Mouse (Mus musculus) CH12.LX (cell line): ENCODE results near the gene Hist1h2bg. TPM values are rescaled to one million over a fixed set of nuclear protein-coding genes. Genes with fewer than 3 reads are reported as not detected.

Experiments
- DNase-seq: peaks from one replicate; pipeline ENCODE4 v3.0.0-alpha.2; 2013; ENCODE audit errors: extremely low read depth
- H3K27ac ChIP-seq: 2 replicates; pipeline ENCODE4 v1.5.1; 2012; ENCODE audit warnings: low read depth, mild to moderate bottlenecking, control low read depth, moderate library complexity; ENCODE audit not compliant: insufficient read depth
- H3K27me3 ChIP-seq: replicated peaks from 2 replicates; pipeline ENCODE3; 2012; ENCODE audit warnings: inconsistent platforms
- H3K36me3 ChIP-seq, 2 experiments: replicated peaks in 1 of 2; 2 replicates each; pipeline versions ENCODE3 to v1.6.1; 2012; ENCODE audit warnings: inconsistent platforms in 1 of 2, low read length in 1 of 2, mild to moderate bottlenecking in 1 of 2, mixed read lengths in 1 of 2, moderate library complexity in 1 of 2; ENCODE audit not compliant: control insufficient read depth in 1 of 2, insufficient read depth in 1 of 2
- H3K4me1 ChIP-seq, 2 experiments: 2 replicates each; pipeline ENCODE4 v1.6.1; 2012; ENCODE audit warnings: inconsistent platforms in 1 of 2, moderate library complexity in 1 of 2; ENCODE audit not compliant: insufficient read depth in 2 of 2, control insufficient read depth in 1 of 2
- H3K4me2 ChIP-seq: 2 replicates; pipeline ENCODE4 v1.6.1; 2012; ENCODE audit warnings: low read depth, mild to moderate bottlenecking, control low read depth; ENCODE audit not compliant: poor library complexity, insufficient read depth, severe bottlenecking
- H3K4me3 ChIP-seq, 3 experiments: fragments of 150-350 bp in 1 of 3; sonication (generic) in 1 of 3; replicated peaks in 1 of 3; 2 replicates each; pipeline versions ENCODE3 to v1.5.1; 2011 to 2012; ENCODE audit warnings: low read depth in 2 of 3, low read length in 2 of 3, mild to moderate bottlenecking in 2 of 3, moderate library complexity in 2 of 3, control low read depth in 1 of 3, improper control_type of control experiment in 1 of 3, inconsistent platforms in 1 of 3, mixed read lengths in 1 of 3; ENCODE audit not compliant: poor library complexity in 1 of 3
- H3K79me2 ChIP-seq: replicated peaks from 2 replicates; pipeline ENCODE4 v1.6.1; 2012; ENCODE audit warnings: mild to moderate bottlenecking, moderate library complexity; ENCODE audit not compliant: control insufficient read depth, poor library complexity, insufficient read depth, severe bottlenecking; ENCODE audit errors: extremely low read depth
- H3K9ac ChIP-seq: 2 replicates; pipeline ENCODE4 v1.6.1; 2012; ENCODE audit warnings: low read depth, mild to moderate bottlenecking, control low read depth, moderate library complexity; ENCODE audit not compliant: insufficient read depth
- H3K9me3 ChIP-seq: replicated peaks from 2 replicates; pipeline ENCODE3; 2012; ENCODE audit warnings: low read length, inconsistent platforms, mixed read lengths
- BHLHE40 ChIP-seq: IDR thresholded peaks from 2 replicates; pipeline ENCODE4 v1.6.1; 2011; ENCODE audit warnings: mild to moderate bottlenecking, low read depth, low read length, improper control_type of control experiment
- CHD1 ChIP-seq: IDR thresholded peaks from 2 replicates; pipeline ENCODE4 v1.6.1; 2012; ENCODE audit warnings: low read depth, low read length, improper control_type of control experiment, inconsistent platforms
- CHD2 ChIP-seq: IDR thresholded peaks from 2 replicates; pipeline ENCODE4 v1.6.1; 2011; ENCODE audit warnings: low read length, improper control_type of control experiment
- CTCF ChIP-seq, 2 experiments: IDR thresholded peaks in 1 of 2; conservative IDR thresholded peaks in 1 of 2; 2 replicates each; pipeline ENCODE4 v1.5.1; 2011 to 2012; ENCODE audit warnings: low read depth in 2 of 2, low read length in 2 of 2, improper control_type of control experiment in 1 of 2, inconsistent platforms in 1 of 2, mild to moderate bottlenecking in 1 of 2, moderate library complexity in 1 of 2
- ELF1 ChIP-seq: IDR thresholded peaks from 2 replicates; pipeline ENCODE4 v1.6.1; 2014; ENCODE audit warnings: low read depth, mild to moderate bottlenecking, inconsistent platforms, low read length, improper control_type of control experiment
- GABPA ChIP-seq: IDR thresholded peaks from 2 replicates; pipeline ENCODE4 v1.6.1; 2012; ENCODE audit warnings: low read depth, low read length, improper control_type of control experiment, inconsistent platforms; ENCODE audit not compliant: insufficient replicate concordance
- HCFC1 ChIP-seq: IDR thresholded peaks from 2 replicates; pipeline ENCODE4 v1.6.1; 2012; ENCODE audit warnings: low read depth, mild to moderate bottlenecking, inconsistent platforms, low read length, improper control_type of control experiment
- IRF4 ChIP-seq: IDR thresholded peaks from 2 replicates; pipeline ENCODE4 v1.6.1; 2014; ENCODE audit warnings: low read depth, mild to moderate bottlenecking, inconsistent platforms, low read length, improper control_type of control experiment
- JUND ChIP-seq: conservative IDR thresholded peaks from 2 replicates; pipeline ENCODE4 v1.6.1; 2011; ENCODE audit warnings: low read depth, low read length, improper control_type of control experiment
- MAFK ChIP-seq: IDR thresholded peaks from 2 replicates; pipeline ENCODE4 v1.6.1; 2011; ENCODE audit warnings: low read length, improper control_type of control experiment; ENCODE audit not compliant: insufficient replicate concordance
- MEF2A ChIP-seq: IDR thresholded peaks from 2 replicates; pipeline ENCODE4 v1.6.1; 2014; ENCODE audit warnings: low read depth, mild to moderate bottlenecking, inconsistent platforms, low read length, improper control_type of control experiment, borderline replicate concordance
- MXI1 ChIP-seq: IDR thresholded peaks from 2 replicates; pipeline ENCODE4 v1.6.1; 2011; ENCODE audit warnings: mild to moderate bottlenecking, low read depth, low read length, improper control_type of control experiment
- MYC ChIP-seq: IDR thresholded peaks from 2 replicates; pipeline ENCODE4 v1.6.1; 2011; ENCODE audit warnings: low read depth, mild to moderate bottlenecking, improper control_type of control experiment, low read length
- NELFE ChIP-seq: IDR thresholded peaks from 2 replicates; pipeline ENCODE4 v1.6.1; 2011; ENCODE audit warnings: low read depth, low read length, improper control_type of control experiment
- PAX5 ChIP-seq: IDR thresholded peaks from 2 replicates; pipeline ENCODE4 v1.6.1; 2012; ENCODE audit warnings: low read length, inconsistent platforms, mixed read lengths
- POLR2A ChIP-seq: IDR thresholded peaks from 2 replicates; pipeline ENCODE4 v1.6.1; 2011; ENCODE audit warnings: low read depth, mild to moderate bottlenecking, improper control_type of control experiment, low read length
- RAD21 ChIP-seq: IDR thresholded peaks from 2 replicates; pipeline ENCODE4 v1.6.1; 2011; ENCODE audit warnings: low read depth, mild to moderate bottlenecking, low read length, improper control_type of control experiment, moderate library complexity
- RCOR1 ChIP-seq: conservative IDR thresholded peaks from 2 replicates; pipeline ENCODE4 v1.6.1; 2012; ENCODE audit warnings: low read depth, mild to moderate bottlenecking, inconsistent platforms, low read length, improper control_type of control experiment
- SIN3A ChIP-seq: IDR thresholded peaks from 2 replicates; pipeline ENCODE4 v1.6.1; 2012; ENCODE audit warnings: low read length, improper control_type of control experiment, inconsistent platforms
- SMC3 ChIP-seq: IDR thresholded peaks from 2 replicates; pipeline ENCODE4 v1.6.1; 2011; ENCODE audit warnings: low read depth, low read length, improper control_type of control experiment
- TBP ChIP-seq: conservative IDR thresholded peaks from 2 replicates; pipeline ENCODE4 v1.6.1; 2011; ENCODE audit warnings: low read depth, low read length, improper control_type of control experiment
- TCF12 ChIP-seq: IDR thresholded peaks from 2 replicates; pipeline ENCODE4 v1.6.1; 2014; ENCODE audit warnings: low read depth, mild to moderate bottlenecking, inconsistent platforms, low read length, improper control_type of control experiment
- ZC3H11A ChIP-seq: IDR thresholded peaks from 2 replicates; pipeline ENCODE4 v1.6.1; 2012; ENCODE audit warnings: low read depth, mild to moderate bottlenecking, inconsistent platforms, low read length, improper control_type of control experiment
- ZMIZ1 ChIP-seq: IDR thresholded peaks from 2 replicates; pipeline ENCODE4 v1.6.1; 2012; ENCODE audit warnings: low read depth, mild to moderate bottlenecking, inconsistent platforms, low read length, improper control_type of control experiment
- ZNF384 ChIP-seq: IDR thresholded peaks from 2 replicates; pipeline ENCODE4 v1.6.1; 2012; ENCODE audit warnings: low read depth, low read length, improper control_type of control experiment, inconsistent platforms
- dilution Hi-C: fragments of 300-500 bp; cut with MboI; formaldehyde crosslinking; loops from 2 replicates; pipeline ENCODE4 v1.14.3; 2020; ENCODE audit warnings: low sequenced_read_pairs; ENCODE audit not compliant: extremely low pct_unique_long_range_greater_than_20kb, extremely low pct_ligation_motif_present
- in situ Hi-C: fragments of 300-500 bp; cut with MboI; formaldehyde crosslinking; loops from 3 replicates; pipeline ENCODE4 v1.14.3; 2019; ENCODE audit warnings: low sequenced_read_pairs, low pct_ligation_motif_present, low pct_unique_long_range_greater_than_20kb, mixed read lengths
- polyA plus RNA-seq: library from polyadenylated mRNA; unstranded; fragments of >175 nt; gene quantifications from 2 replicates; pipeline ENCODE4 v1.2.1, GENCODE M21; 2012; ENCODE audit warnings: low read depth; ENCODE audit not compliant: insufficient read length
- total RNA-seq, 2 experiments: library from RNA; depleted of rRNA; stranded (reverse); fragments of 300-350 nt in 1 of 2; fragments of >200 nt in 1 of 2; gene quantifications; 2 replicates each; pipeline ENCODE4 v1.2.3; 2012 to 2014

Gene Hist1h2bg
- total and polyA plus RNA-seq, 3 experiments: 9.4 to 3,252 (median 136) TPM

- no peak for TF ChIP-seq MXI1
- TF ChIP-seq NELFE: no peak
- no peak for TF ChIP-seq RCOR1
- TF ChIP-seq GABPA: no peak
- no peak for TF ChIP-seq MAFK
- TF ChIP-seq PAX5: no peak
- TF ChIP-seq POLR2A: no peak
- H3K79me2 ChIP-seq: no peaks in the 10 kb centered on the region
- H3K4me2 ChIP-seq: peak overlapping the region; percentile 8; the same call in 1 of the 2 replicates
- DNase-seq: no peak
- H3K4me3 ChIP-seq: no peak overlapping the region
- no peak overlapping the region for H3K27ac ChIP-seq
- no peaks in the 10 kb centered on the region for H3K27me3 ChIP-seq
- dilution Hi-C loops: no loop called here
- no peaks in the 10 kb centered on the region for H3K9me3 ChIP-seq
- in situ Hi-C loops: loop anchor here (5.0 to 25.0 kb wide), 3 partner anchors 92 to 1587 kb away; partner anchors contain the start of genes Hist1h2ah, Hist1h2bk and Zfp184
- H3K9ac ChIP-seq: no peak overlapping the region
- H3K4me1 ChIP-seq: peaks cover 3 to 53% of the 10 kb centered on the region in 2 experiments; a peak in 3 of 4 replicates
- H3K36me3 ChIP-seq: no peaks in the 10 kb centered on the region
Observed at GRCm38 (mm10) chr13:23523976-23524375, 47.2 kb upstream of the Hist1h2bg start.

GRCm38 (mm10) chr13:23524654-23525053 lies 46.5 kb upstream of the Hist1h2bg start:
- Histone ChIP-seq H3K27me3 (no peaks in the 10 kb centered on the region), H3K36me3 (no peaks in the 10 kb centered on the region), H3K79me2 (no peaks in the 10 kb centered on the region), H3K9me3 (no peaks in the 10 kb centered on the region), H3K4me2 (peak overlapping the region; percentile 96), H3K9ac (no peak overlapping the region), H3K4me1 (peaks cover 5 to 56% of the 10 kb centered on the region in 2 experiments; a peak in 3 of 4 replicates), H3K27ac (no peak overlapping the region), H3K4me3 (no peak overlapping the region)
- in situ Hi-C loops (loop anchor here (5.0 to 25.0 kb wide), 3 partner anchors 92 to 1587 kb away; partner anchors contain the start of genes Hist1h2ah, Hist1h2bk and Zfp184), dilution Hi-C loops (no loop called here)
- TF ChIP-seq ZNF384 (peak; percentile 89), CTCF (conservative IDR thresholded peaks at IDR 0.05 in 1 of 2, IDR thresholded peaks at IDR 0.05 in 1 of 2; ENCODE audit: low read depth in 2 of 2, low read length in 2 of 2) (peak; percentile 84 to 94), MAFK (0 out of 2 replicates have a peak, but pooled peaks have one; percentile 12), SMC3 (peak; percentile 90), MYC (0 out of 2 replicates have a peak, but pooled peaks have one; percentile 33), IRF4 (no peak; the same call in 1 of the 2 replicates), ZC3H11A (peak; percentile 59; the same call in 1 of the 2 replicates), CHD1 (no peak), SIN3A (peak; percentile 78), BHLHE40 (peak; percentile 74), JUND (0 out of 2 replicates have a peak, but pooled peaks have one; percentile 25), MEF2A (peak; percentile 33; the same call in 1 of the 2 replicates), TCF12 (0 out of 2 replicates have a peak, but pooled peaks have one; percentile 32), RAD21 (peak; percentile 86), TBP (no peak), HCFC1 (0 out of 2 replicates have a peak, but pooled peaks have one; percentile 29), NELFE (peak; percentile 50; the same call in 1 of the 2 replicates), ZMIZ1 (no peak), CHD2 (no peak), MXI1 (0 out of 2 replicates have a peak, but pooled peaks have one; percentile 54), RCOR1 (0 out of 2 replicates have a peak, but pooled peaks have one; percentile 37), ELF1 (0 out of 2 replicates have a peak, but pooled peaks have one; percentile 26)
- DNase-seq: peak; percentile 90
